Mouse (Mus musculus): ENCODE data around the gene Maz. TPM values are rescaled to one million over a fixed set of nuclear protein-coding genes. Genes with fewer than 3 reads are reported as not detected.

Maz gene
- polyA plus RNA-seq, 1 experiment from 2014 or later: 20.0 TPM

DNA sequence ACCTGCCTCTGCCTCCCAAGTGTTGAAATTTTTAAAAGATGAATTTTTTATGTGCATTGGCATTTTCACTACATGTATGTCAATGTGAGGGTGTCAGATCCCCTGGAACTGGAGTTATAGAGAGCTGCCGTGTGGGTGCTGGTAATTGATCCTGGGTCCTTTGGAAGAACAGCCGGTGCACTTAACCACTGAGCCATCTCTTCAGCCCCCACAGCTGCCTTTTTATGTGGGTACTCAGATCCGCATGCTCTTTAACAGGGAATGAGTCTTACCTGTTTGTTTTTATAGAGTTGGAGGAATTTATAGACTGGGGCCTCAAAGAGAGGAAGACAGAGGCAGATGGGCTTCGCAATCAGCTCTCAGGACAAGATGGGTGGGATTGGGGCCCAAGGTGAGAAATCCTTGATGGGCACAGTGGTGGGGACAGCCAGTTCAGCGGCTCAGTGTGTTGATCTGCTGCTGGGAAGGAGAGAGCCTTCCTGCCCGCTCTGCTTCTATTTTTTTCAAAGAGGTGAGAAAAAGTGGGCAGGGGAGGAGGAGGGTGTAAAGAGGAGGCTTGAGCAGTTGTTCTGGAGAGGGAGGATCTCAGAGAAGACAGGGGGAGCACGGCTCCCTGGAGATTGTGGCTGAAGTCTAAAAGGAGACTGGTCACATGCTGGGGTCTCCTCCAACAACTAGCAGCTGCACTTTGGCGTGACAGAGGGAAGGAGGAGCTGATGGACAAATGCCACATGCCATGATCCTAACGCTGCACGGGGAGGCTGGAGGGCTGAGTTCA, 42.0 kb downstream of the Maz start:
- Histone ChIP-seq H3K27me3 (ENCODE audit: insufficient read depth, low read length) (no peaks in the 10 kb centered on the region), H3K4me1 (ENCODE audit: insufficient read depth) (peaks cover 8% of the 10 kb centered on the region; the same call in 1 of the 2 replicates), H3K4me2 (ENCODE audit: low read depth, low read length) (no peak overlapping the region), H3K4me3 (ENCODE audit: low read depth, low read length) (no peak overlapping the region), H3K36me3 (replicated peaks; ENCODE audit: insufficient read depth, low read length) (peaks cover 23% of the 10 kb centered on the region), H3K9ac (replicated peaks) (no peak overlapping the region), H3K27ac (ENCODE audit: low read depth) (no peak overlapping the region), H3K9me3 (ENCODE audit: low read length) (no peaks in the 10 kb centered on the region)
- TF ChIP-seq CTCF (IDR thresholded peaks at IDR 0.05; ENCODE audit: low read depth): no peak
- TF ChIP-seq EP300 (IDR thresholded peaks at IDR 0.05; ENCODE audit: low read depth): no peak
- DNase-seq (no peak), ATAC-seq (no peak)
- WGBS (ENCODE audit: insufficient replicate concordance): 64% methylated on average over 10 of the region's 10 CpGs

DNA sequence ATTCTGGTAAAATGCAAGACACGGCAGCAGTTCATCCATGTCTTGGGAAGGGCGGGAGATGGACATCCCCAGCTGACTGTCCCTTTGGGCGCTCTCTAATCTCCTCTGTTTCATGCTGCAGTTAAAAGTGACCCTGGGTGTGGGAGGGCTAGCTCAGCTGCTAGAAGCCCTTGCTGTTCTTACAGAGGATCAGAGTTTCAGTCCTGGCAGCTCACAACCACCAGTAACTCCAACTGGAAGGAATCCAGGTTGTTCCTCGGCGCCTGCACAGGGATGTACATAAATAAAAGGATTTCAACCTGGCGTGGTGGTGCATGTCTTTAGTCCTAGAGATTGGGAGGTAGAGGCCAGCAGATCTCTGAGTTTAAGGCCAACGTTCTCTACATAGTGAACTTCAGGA, 43.7 kb downstream of the Maz start:
- Histone ChIP-seq H3K4me2 (ENCODE audit: low read depth, low read length) (no peak overlapping the region), H3K4me3 (ENCODE audit: low read depth, low read length) (no peak overlapping the region), H3K4me1 (ENCODE audit: insufficient read depth) (peaks cover 11% of the 10 kb centered on the region), H3K36me3 (replicated peaks; ENCODE audit: insufficient read depth, low read length) (peaks cover 23% of the 10 kb centered on the region), H3K27me3 (ENCODE audit: insufficient read depth, low read length) (no peaks in the 10 kb centered on the region), H3K9ac (replicated peaks) (no peak overlapping the region), H3K9me3 (ENCODE audit: low read length) (no peaks in the 10 kb centered on the region), H3K27ac (ENCODE audit: low read depth) (no peak overlapping the region)
- TF ChIP-seq EP300 (IDR thresholded peaks at IDR 0.05; ENCODE audit: low read depth) (no peak), CTCF (IDR thresholded peaks at IDR 0.05; ENCODE audit: low read depth) (no peak)
- no peak for DNase-seq
- WGBS (ENCODE audit: insufficient replicate concordance): 81% methylated on average over 7 of the region's 7 CpGs
- no peak for ATAC-seq

DNA sequence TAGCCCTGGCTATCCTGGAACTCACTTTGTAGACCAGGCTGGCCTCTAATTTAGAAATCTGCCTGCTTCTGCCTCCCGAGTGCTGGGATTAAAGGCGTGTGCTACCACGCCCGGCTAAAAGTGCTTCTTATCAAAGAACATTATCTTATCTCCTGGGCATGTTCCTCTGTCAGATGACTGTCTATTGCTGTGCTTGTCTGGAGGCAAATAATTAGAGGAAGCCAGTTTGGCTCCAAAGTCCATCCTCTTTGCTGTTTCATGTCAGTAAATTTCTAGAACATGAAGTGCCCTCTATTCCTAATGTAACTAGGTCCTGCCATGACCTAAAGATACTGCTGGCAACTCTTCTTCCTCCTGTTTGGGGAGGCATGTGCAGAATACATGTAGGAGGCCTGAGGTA, 44.8 kb downstream of the Maz start:
- no peak for DNase-seq
- Histone ChIP-seq H3K9me3 (ENCODE audit: low read length) (no peaks in the 10 kb centered on the region), H3K27me3 (ENCODE audit: insufficient read depth, low read length) (no peaks in the 10 kb centered on the region), H3K27ac (ENCODE audit: low read depth) (no peak overlapping the region), H3K4me1 (ENCODE audit: insufficient read depth) (peaks cover 20% of the 10 kb centered on the region), H3K36me3 (replicated peaks; ENCODE audit: insufficient read depth, low read length) (peaks cover 27% of the 10 kb centered on the region), H3K4me2 (ENCODE audit: low read depth, low read length) (no peak overlapping the region), H3K4me3 (ENCODE audit: low read depth, low read length) (no peak overlapping the region), H3K9ac (replicated peaks) (no peak overlapping the region)
- WGBS (ENCODE audit: insufficient replicate concordance): 39% methylated on average over 4 of the region's 4 CpGs
- ATAC-seq: peak; percentile 31; the same call in 1 of the 2 replicates
- TF ChIP-seq CTCF (IDR thresholded peaks at IDR 0.05; ENCODE audit: low read depth) (no peak), EP300 (IDR thresholded peaks at IDR 0.05; ENCODE audit: low read depth) (no peak)

DNA sequence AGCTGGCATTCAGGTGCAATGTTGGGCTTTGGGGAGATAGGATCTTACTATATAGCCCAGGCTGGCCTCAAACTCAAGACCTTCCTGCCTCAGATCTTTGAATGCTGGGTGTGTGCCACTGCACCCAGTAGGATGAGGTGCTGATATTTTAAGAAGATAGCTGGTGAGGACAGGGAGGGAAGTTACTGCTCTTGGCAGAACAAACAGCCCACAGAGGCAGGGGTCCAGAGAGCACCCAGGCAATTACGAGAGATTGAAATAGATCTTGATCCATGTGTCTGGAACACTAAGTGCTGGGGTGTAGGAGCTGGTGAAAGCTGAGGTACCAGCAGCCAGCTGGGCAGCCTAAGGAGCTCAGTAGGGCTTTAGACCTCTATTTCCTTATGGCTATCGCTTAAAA, 45.2 kb downstream of the Maz start:
- Histone ChIP-seq H3K27ac (ENCODE audit: low read depth) (no peak overlapping the region), H3K9me3 (ENCODE audit: low read length) (no peaks in the 10 kb centered on the region), H3K4me1 (ENCODE audit: insufficient read depth) (peaks cover 23% of the 10 kb centered on the region), H3K9ac (replicated peaks) (no peak overlapping the region), H3K27me3 (ENCODE audit: insufficient read depth, low read length) (no peaks in the 10 kb centered on the region), H3K4me2 (ENCODE audit: low read depth, low read length) (no peak overlapping the region), H3K4me3 (ENCODE audit: low read depth, low read length) (no peak overlapping the region), H3K36me3 (replicated peaks; ENCODE audit: insufficient read depth, low read length) (peaks cover 27% of the 10 kb centered on the region)
- no peak for DNase-seq
- no peak for TF ChIP-seq EP300 (IDR thresholded peaks at IDR 0.05; ENCODE audit: low read depth)
- TF ChIP-seq CTCF (IDR thresholded peaks at IDR 0.05; ENCODE audit: low read depth): no peak
- WGBS (ENCODE audit: insufficient replicate concordance): 89% methylated on average over 2 of the region's 2 CpGs
- no peak for ATAC-seq

DNA sequence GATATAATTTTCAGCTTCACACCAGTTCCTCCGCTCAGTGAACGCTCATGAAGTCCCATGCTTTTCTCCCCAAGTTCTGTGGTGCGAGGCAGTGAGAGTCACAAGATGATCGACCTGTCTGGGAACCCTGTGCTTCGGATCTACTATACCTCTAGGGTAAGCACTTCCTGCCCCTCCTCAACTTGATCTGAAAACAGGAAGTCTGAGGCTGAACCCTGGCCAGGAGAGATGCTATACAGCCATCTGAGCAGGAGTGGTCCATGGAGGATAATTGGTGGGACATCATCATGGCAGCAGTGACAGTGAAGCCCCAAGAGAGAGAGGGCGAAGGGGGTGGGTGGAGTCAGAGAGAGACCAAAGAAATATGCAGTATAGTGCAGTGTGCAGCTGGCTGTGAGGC, 48.0 kb downstream of the Maz start:
- Histone ChIP-seq H3K4me1 (ENCODE audit: insufficient read depth) (peaks cover 31% of the 10 kb centered on the region), H3K4me3 (ENCODE audit: low read depth, low read length) (no peak overlapping the region), H3K4me2 (ENCODE audit: low read depth, low read length) (no peak overlapping the region), H3K27ac (ENCODE audit: low read depth) (no peak overlapping the region), H3K27me3 (ENCODE audit: insufficient read depth, low read length) (no peaks in the 10 kb centered on the region), H3K9ac (replicated peaks) (no peak overlapping the region), H3K9me3 (ENCODE audit: low read length) (no peaks in the 10 kb centered on the region), H3K36me3 (replicated peaks; ENCODE audit: insufficient read depth, low read length) (peaks cover 27% of the 10 kb centered on the region)
- DNase-seq: no peak
- ATAC-seq: no peak
- 70% methylated on average over 6 of the region's 6 CpGs for WGBS (ENCODE audit: insufficient replicate concordance)
- TF ChIP-seq CTCF (IDR thresholded peaks at IDR 0.05; ENCODE audit: low read depth): no peak
- no peak for TF ChIP-seq EP300 (IDR thresholded peaks at IDR 0.05; ENCODE audit: low read depth)

DNA sequence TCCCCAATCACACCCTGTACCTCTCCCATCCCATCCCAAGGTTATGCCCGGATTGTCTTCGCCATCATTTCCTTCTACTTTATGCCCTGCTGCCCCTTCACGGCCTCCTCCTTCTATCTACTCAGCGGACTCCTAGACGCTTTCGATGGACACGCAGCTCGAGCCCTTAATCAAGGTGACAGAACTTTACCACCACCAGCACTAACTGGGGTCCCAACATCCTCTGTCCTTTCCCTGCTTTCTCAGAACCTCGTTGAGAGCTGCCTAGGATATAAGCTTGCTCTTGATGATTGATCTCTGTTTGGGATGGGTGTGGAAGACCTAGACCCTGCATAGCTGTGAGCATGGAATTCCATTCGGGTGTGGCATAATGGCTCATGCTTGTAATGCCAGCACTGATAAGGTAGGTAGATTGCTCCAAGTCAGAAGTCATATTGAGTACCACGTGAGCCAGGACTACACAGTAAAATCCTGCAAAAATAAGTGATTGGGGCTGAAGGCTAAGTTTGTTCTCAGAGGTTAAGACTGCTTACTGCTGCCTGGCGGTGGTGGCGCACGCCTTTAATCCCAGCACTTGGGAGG, 49.9 kb downstream of the Maz start:
- no peak for TF ChIP-seq CTCF (IDR thresholded peaks at IDR 0.05; ENCODE audit: low read depth)
- TF ChIP-seq EP300 (IDR thresholded peaks at IDR 0.05; ENCODE audit: low read depth): no peak
- DNase-seq (no peak), ATAC-seq (no peak)
- peaks cover 27% of the 10 kb centered on the region for H3K4me1 ChIP-seq (ENCODE audit: insufficient read depth)
- H3K27me3 ChIP-seq (ENCODE audit: insufficient read depth, low read length): no peaks in the 10 kb centered on the region
- WGBS (ENCODE audit: insufficient replicate concordance): 22% methylated on average over 14 of the region's 14 CpGs
- peak overlapping the region; percentile 93 for H3K4me3 ChIP-seq (ENCODE audit: low read depth, low read length)
- peak overlapping the region; percentile 91 for H3K4me2 ChIP-seq (ENCODE audit: low read depth, low read length)
- H3K27ac ChIP-seq (ENCODE audit: low read depth): peak overlapping the region; percentile 95
- H3K36me3 ChIP-seq (replicated peaks; ENCODE audit: insufficient read depth, low read length): peaks cover 27% of the 10 kb centered on the region
- H3K9ac ChIP-seq (replicated peaks): peak overlapping the region; percentile 95
- H3K9me3 ChIP-seq (ENCODE audit: low read length): no peaks in the 10 kb centered on the region
